Mouse (Mus musculus): ENCODE data around the gene Mei1. TPM values are rescaled to one million over a fixed set of nuclear protein-coding genes. Genes with fewer than 3 reads are reported as not detected.

Mei1 gene
- total RNA-seq, 2 experiments from 2014 or later: 0.23 to 0.36 TPM

GRCm38 (mm10) chr15:82175091-82175490, 105.3 kb downstream of the Mei1 start:
- DNase-seq: no peak

Other genes starting within 250 kb of the Mei1 start
- 10 to 100 TPM; 38.1 to 80.4 TPM for gene Tob2, start 211.2 kb upstream of the Mei1 start, total RNA-seq (2021)
- 10 to 100 TPM; 37.4 to 39.6 TPM for gene Phf5a, start 198.1 kb upstream of the Mei1 start, total RNA-seq (2021)
- 100 to 1,000 TPM; 789 to 874 TPM for gene Aco2, start 197.7 kb upstream of the Mei1 start, total RNA-seq (2021)
- 10 to 100 TPM in 1 of 2 experiments, 1 to 10 TPM in 1; 8.2 to 12.1 TPM for gene Polr3h, start 143.8 kb upstream of the Mei1 start, total RNA-seq (2021)
- 1 to 10 TPM; 5.7 to 6.0 TPM for gene Csdc2, start 133.2 kb upstream of the Mei1 start, total RNA-seq (2021)
- 10 to 100 TPM; 12.0 to 15.3 TPM for gene Pmm1, start 109.1 kb upstream of the Mei1 start, total RNA-seq (2021)
- gene 1700029P11Rik, start 89.5 kb upstream of the Mei1 start, total RNA-seq (2021): not detected
- 10 to 100 TPM; 25.5 to 26.0 TPM for gene Xrcc6, start 82.2 kb upstream of the Mei1 start, total RNA-seq (2021)
- gene Desi1, start 36.1 kb upstream of the Mei1 start, total RNA-seq (2021): 10 to 100 TPM; 18.5 to 20.7 TPM
- gene Snu13, start 22.4 kb upstream of the Mei1 start, total RNA-seq (2021): 10 to 100 TPM; 50.0 to 54.5 TPM
- gene 4930407I10Rik, start 10.8 kb upstream of the Mei1 start, total RNA-seq (2021): not detected
- gene Ccdc134, start 57.9 kb downstream of the Mei1 start, total RNA-seq (2021): 10 to 100 TPM; 31.0 to 33.5 TPM
- 10 to 100 TPM; 37.0 to 42.8 TPM for gene Srebf2, start 77.2 kb downstream of the Mei1 start, total RNA-seq (2021)
- gene Shisa8, start 142.8 kb downstream of the Mei1 start, total RNA-seq (2021): not detected
- under 1 TPM; 0.45 to 0.52 TPM for gene Tnfrsf13c, start 154.4 kb downstream of the Mei1 start, total RNA-seq (2021)
- 1 to 10 TPM; 4.2 to 7.0 TPM for gene Cenpm, start 174.8 kb downstream of the Mei1 start, total RNA-seq (2021)
- gene 1500009C09Rik, start 182.4 kb downstream of the Mei1 start, total RNA-seq (2021): not detected
- 1 to 10 TPM; 1.2 to 2.0 TPM for gene Sept3, start 204.9 kb downstream of the Mei1 start, total RNA-seq (2021)
- not detected for gene Wbp2nl, start 229.0 kb downstream of the Mei1 start, total RNA-seq (2021)